Mouse (Mus musculus): ENCODE results near the gene Cd209g. TPM values are rescaled to one million over a fixed set of nuclear protein-coding genes. Genes with fewer than 3 reads are reported as not detected.
"Not testable (repeated sequence)": the region's sequence is repeated elsewhere in the genome, so short reads cannot be mapped to it uniquely, and the experiment has no call there.

The Cd209g gene
- not detected in 2 replicates for polyA plus RNA-seq (2015; fragmentation: Nextera tagmentation; extraction: Ambion mirVana)

- Histone ChIP-seq H3K27me3 (replicated peaks) (peaks cover 9% of the 10 kb centered on the region; the same call in 1 of the 2 replicates), H3K27ac (replicated peaks) (no peak within 1 kb of the TSS), H3K36me3 (no peaks in the 10 kb centered on the region), H3K9ac (no peak within 1 kb of the TSS), H3K4me3 (no peak within 1 kb of the TSS), H3K9me3 (no peaks in the 10 kb centered on the region), H3K4me1 (no peaks in the 10 kb centered on the region), H3K4me2 (no peak within 1 kb of the TSS)
- ATAC-seq (ENCODE audit: extremely low read depth, insufficient number of reproducible peaks, low FRiP score, low TSS enrichment), result no peak
- WGBS, result 84% methylated on average over 10 of the region's 10 CpGs
Observed at GRCm38 (mm10) chr8:4133798-4134197, at the start of gene Cd209g. Gene Cd209g, plus strand, starts transcription at chr8:4134098.

GRCm38 (mm10) chr8:4087180-4087722 is 46.6 kb upstream of the Cd209g start:
- 31% methylated on average over 33 of the region's 33 CpGs for WGBS
- H3K9ac ChIP-seq; H3K9me3 ChIP-seq; H3K27ac ChIP-seq (replicated peaks); ATAC-seq (ENCODE audit: extremely low read depth, insufficient number of reproducible peaks, low FRiP score, low TSS enrichment); H3K36me3 ChIP-seq; H3K4me2 ChIP-seq; H3K27me3 ChIP-seq (replicated peaks); H3K4me1 ChIP-seq: not testable (repeated sequence)
- H3K4me3 ChIP-seq, result peak overlapping the region; percentile 11

- WGBS, result 75% methylated on average over 3 of the region's 3 CpGs
- not testable (repeated sequence) for H3K4me3 ChIP-seq; H3K9me3 ChIP-seq; H3K36me3 ChIP-seq; ATAC-seq (ENCODE audit: extremely low read depth, insufficient number of reproducible peaks, low FRiP score, low TSS enrichment); H3K9ac ChIP-seq; H3K27me3 ChIP-seq (replicated peaks); H3K4me1 ChIP-seq; H3K27ac ChIP-seq (replicated peaks); H3K4me2 ChIP-seq
Observed at GRCm38 (mm10) chr8:4088514-4088913, 45.4 kb upstream of the Cd209g start.

- not testable (repeated sequence) for H3K4me1 ChIP-seq; H3K4me3 ChIP-seq; H3K9me3 ChIP-seq; H3K4me2 ChIP-seq; H3K36me3 ChIP-seq; ATAC-seq (ENCODE audit: extremely low read depth, insufficient number of reproducible peaks, low FRiP score, low TSS enrichment); H3K9ac ChIP-seq; H3K27ac ChIP-seq (replicated peaks); H3K27me3 ChIP-seq (replicated peaks)
- 63% methylated on average over 2 of the region's 2 CpGs for WGBS
Observed at GRCm38 (mm10) chr8:4105735-4106134, 28.2 kb upstream of the Cd209g start, which contains the start of gene Cd209f. Gene Cd209f, minus strand, starts transcription at chr8:4105835.

- Histone ChIP-seq H3K4me1 (no peaks in the 10 kb centered on the region), H3K4me3 (no peak overlapping the region), H3K36me3 (no peaks in the 10 kb centered on the region), H3K27me3 (replicated peaks) (peaks cover 18% of the 10 kb centered on the region), H3K4me2 (no peak overlapping the region), H3K27ac (replicated peaks) (no peak overlapping the region), H3K9me3 (no peaks in the 10 kb centered on the region), H3K9ac (no peak overlapping the region)
- WGBS, result 12% methylated on average over 12 of the region's 12 CpGs
- no peak for ATAC-seq (ENCODE audit: extremely low read depth, insufficient number of reproducible peaks, low FRiP score, low TSS enrichment)
Observed at GRCm38 (mm10) chr8:4139660-4140646, 6.1 kb downstream of the Cd209g start.

GRCm38 (mm10) chr8:4141721-4142120 is 7.8 kb downstream of the Cd209g start:
- no peak for ATAC-seq (ENCODE audit: extremely low read depth, insufficient number of reproducible peaks, low FRiP score, low TSS enrichment)
- Histone ChIP-seq H3K4me2 (no peak overlapping the region), H3K4me1 (no peaks in the 10 kb centered on the region), H3K4me3 (no peak overlapping the region), H3K27me3 (replicated peaks) (peaks cover 18% of the 10 kb centered on the region), H3K36me3 (no peaks in the 10 kb centered on the region), H3K27ac (replicated peaks) (no peak overlapping the region), H3K9me3 (no peaks in the 10 kb centered on the region), H3K9ac (no peak overlapping the region)
- WGBS, result 60% methylated on average over 3 of the region's 3 CpGs

GRCm38 (mm10) chr8:4147272-4147671 is 13.4 kb downstream of the Cd209g start:
- H3K4me3 ChIP-seq, result no peak overlapping the region
- 20% methylated on average over 1 of the region's 1 CpGs for WGBS
- H3K27ac ChIP-seq (replicated peaks), result no peak overlapping the region
- H3K4me1 ChIP-seq, result no peaks in the 10 kb centered on the region
- H3K9me3 ChIP-seq, result peaks cover 12% of the 10 kb centered on the region
- no peaks in the 10 kb centered on the region for H3K27me3 ChIP-seq (replicated peaks)
- no peak overlapping the region for H3K9ac ChIP-seq
- no peak overlapping the region for H3K4me2 ChIP-seq
- no peaks in the 10 kb centered on the region for H3K36me3 ChIP-seq
- no peak for ATAC-seq (ENCODE audit: extremely low read depth, insufficient number of reproducible peaks, low FRiP score, low TSS enrichment)

GRCm38 (mm10) chr8:4154878-4155277 is 21.0 kb downstream of the Cd209g start:
- Histone ChIP-seq H3K36me3 (no peaks in the 10 kb centered on the region), H3K9ac (no peak overlapping the region), H3K27ac (replicated peaks) (no peak overlapping the region), H3K4me1 (no peaks in the 10 kb centered on the region), H3K27me3 (replicated peaks) (no peaks in the 10 kb centered on the region), H3K9me3 (peaks cover 12% of the 10 kb centered on the region), H3K4me3 (no peak overlapping the region), H3K4me2 (no peak overlapping the region)
- ATAC-seq (ENCODE audit: extremely low read depth, insufficient number of reproducible peaks, low FRiP score, low TSS enrichment), result no peak

- no peak for ATAC-seq (ENCODE audit: extremely low read depth, insufficient number of reproducible peaks, low FRiP score, low TSS enrichment)
Observed at GRCm38 (mm10) chr8:4162786-4163185, 28.9 kb downstream of the Cd209g start.

GRCm38 (mm10) chr8:4165176-4165851 is 31.4 kb downstream of the Cd209g start:
- Histone ChIP-seq H3K27ac (replicated peaks) (no peak overlapping the region; the same call in 1 of the 2 replicates), H3K4me3 (peak overlapping the region; percentile 90), H3K36me3 (no peaks in the 10 kb centered on the region), H3K9ac (peak overlapping the region; percentile 79), H3K27me3 (replicated peaks) (no peaks in the 10 kb centered on the region), H3K4me1 (peaks cover 14% of the 10 kb centered on the region), H3K9me3 (no peaks in the 10 kb centered on the region), H3K4me2 (peak overlapping the region; percentile 72)
- ATAC-seq (ENCODE audit: extremely low read depth, insufficient number of reproducible peaks, low FRiP score, low TSS enrichment), result no peak
- WGBS, result 5% methylated on average over 13 of the region's 13 CpGs

More at GRCm38 (mm10) chr8:4162786-4163185, 28.9 kb downstream of the Cd209g start:
- H3K27me3 ChIP-seq (replicated peaks), result no peaks in the 10 kb centered on the region
- H3K4me2 ChIP-seq, result no peak overlapping the region
- H3K4me3 ChIP-seq, result no peak overlapping the region
- no peak overlapping the region for H3K9ac ChIP-seq
- peaks cover 14% of the 10 kb centered on the region for H3K4me1 ChIP-seq
- 44% methylated on average over 4 of the region's 4 CpGs for WGBS
- H3K36me3 ChIP-seq, result no peaks in the 10 kb centered on the region
- H3K27ac ChIP-seq (replicated peaks), result no peak overlapping the region
- H3K9me3 ChIP-seq, result no peaks in the 10 kb centered on the region
